Mouse (Mus musculus) ES-E14 (cell line): ENCODE results near the gene Tbl3. TPM values are rescaled to one million over a fixed set of nuclear protein-coding genes. Genes with fewer than 3 reads are reported as not detected.
A peak's percentile ranks its signal among the peaks of the same experiment; 100 is the strongest.

Experiments
- DNase-seq: peaks from one replicate; pipeline ENCODE4 v3.0.0-alpha.2; 2013; ENCODE audit warnings: low read depth, low spot score
- H3K27ac ChIP-seq: 2 replicates; pipeline ENCODE4 v1.5.1; 2012; ENCODE audit warnings: low read depth, mild to moderate bottlenecking, low read length, moderate library complexity, mixed read lengths; ENCODE audit not compliant: poor library complexity, insufficient read depth, severe bottlenecking
- H3K36me3 ChIP-seq: 2 replicates; pipeline ENCODE4 v1.6.1; 2012; ENCODE audit warnings: mild to moderate bottlenecking, low read length, moderate library complexity, mixed read lengths; ENCODE audit not compliant: control insufficient read depth, poor library complexity, insufficient read depth, severe bottlenecking
- H3K4me1 ChIP-seq, 2 experiments: fragments of 150-350 bp in 1 of 2; sonication (generic) in 1 of 2; 2 replicates each; pipeline ENCODE4 v1.6.1; 2012; ENCODE audit warnings: low read length in 2 of 2, mild to moderate bottlenecking in 1 of 2, mixed read lengths in 1 of 2; ENCODE audit not compliant: control insufficient read depth in 2 of 2, insufficient read depth in 2 of 2, poor library complexity in 1 of 2
- H3K4me3 ChIP-seq, 2 experiments: fragments of 150-350 bp in 1 of 2; sonication (generic) in 1 of 2; 2 replicates each; pipeline ENCODE4 v1.5.1; 2012; ENCODE audit warnings: low read length in 2 of 2, low read depth in 1 of 2, mild to moderate bottlenecking in 1 of 2, mixed read lengths in 1 of 2; ENCODE audit not compliant: insufficient read depth in 1 of 2, poor library complexity in 1 of 2, severe bottlenecking in 1 of 2
- H3K9ac ChIP-seq: 2 replicates; pipeline ENCODE4 v1.6.1; 2012; ENCODE audit warnings: low read depth, mild to moderate bottlenecking, low read length, mixed read lengths; ENCODE audit not compliant: poor library complexity, insufficient read depth, severe bottlenecking
- H3K9me3 ChIP-seq: fragments of 150-350 bp; sonication (generic); 2 replicates; pipeline ENCODE4 v1.6.1; 2012; ENCODE audit warnings: low read depth, mild to moderate bottlenecking, low read length; ENCODE audit not compliant: control insufficient read depth, insufficient read depth
- CHD2 ChIP-seq: IDR thresholded peaks from 2 replicates; pipeline ENCODE4 v1.6.1; 2014; ENCODE audit warnings: mild to moderate bottlenecking, low read depth, low read length, inconsistent platforms
- HCFC1 ChIP-seq: IDR thresholded peaks from 2 replicates; pipeline ENCODE4 v1.6.1; 2012; ENCODE audit warnings: low read length, inconsistent platforms, borderline replicate concordance; ENCODE audit not compliant: insufficient read depth
- MAFK ChIP-seq: IDR thresholded peaks from 2 replicates; pipeline ENCODE4 v1.6.1; 2014; ENCODE audit warnings: mild to moderate bottlenecking, low read depth, low read length, inconsistent platforms; ENCODE audit not compliant: insufficient read depth
- ZC3H11A ChIP-seq: IDR thresholded peaks from 2 replicates; pipeline ENCODE4 v1.6.1; 2012; ENCODE audit warnings: low read depth, mild to moderate bottlenecking, inconsistent platforms, low read length, borderline replicate concordance
- ZNF384 ChIP-seq: IDR thresholded peaks from 2 replicates; pipeline ENCODE4 v1.6.1; 2012; ENCODE audit warnings: low read depth, low read length, inconsistent platforms
- in situ Hi-C, 2 experiments: fragments of 600-800 bp; cut with MboI; formaldehyde crosslinking; loops; one replicate each; pipeline ENCODE4 v1.15.1; 2025; ENCODE audit warnings: low sequenced_read_pairs in 2 of 2, inconsistent platforms in 1 of 2; ENCODE audit not compliant: unreplicated experiment in 2 of 2
- total RNA-seq: library from RNA; depleted of rRNA; stranded (reverse); fragments of 300-350 nt; gene quantifications from 2 replicates; pipeline ENCODE4 v1.2.3, GENCODE M21; 2012

Gene Tbl3
- total RNA-seq, 1 experiment, result 108 TPM

GRCm38 (mm10) chr17:24687599-24687998, 19.9 kb downstream of the Tbl3 start:
- Histone ChIP-seq H3K4me1 (peaks cover 7 to 11% of the 10 kb centered on the region in 2 experiments), H3K9me3 (no peaks in the 10 kb centered on the region), H3K27ac (no peak overlapping the region), H3K9ac (no peak overlapping the region), H3K36me3 (peaks cover 1% of the 10 kb centered on the region), H3K4me3 (peak overlapping the region; percentile 15 to 16; a peak in 2 of 4 replicates)
- TF ChIP-seq ZC3H11A (no peak), MAFK (no peak), ZNF384 (no peak), HCFC1 (no peak), CHD2 (no peak)
- in situ Hi-C loops, result no loop called here
- no peak for DNase-seq

GRCm38 (mm10) chr17:24687146-24687595, 20.3 kb downstream of the Tbl3 start:
- Histone ChIP-seq H3K4me1 (peaks cover 7 to 11% of the 10 kb centered on the region in 2 experiments), H3K9me3 (no peaks in the 10 kb centered on the region), H3K9ac (peak overlapping the region; percentile 1; the same call in 1 of the 2 replicates), H3K36me3 (peaks cover under 1% of the 10 kb centered on the region; the same call in 1 of the 2 replicates), H3K27ac (no peak overlapping the region), H3K4me3 (peak overlapping the region; percentile 15 to 16; a peak in 3 of 4 replicates)
- TF ChIP-seq HCFC1, result no peak
- TF ChIP-seq CHD2, result no peak
- TF ChIP-seq MAFK, result no peak
- no peak for TF ChIP-seq ZC3H11A
- peak; percentile 64; the same call in 1 of the 2 replicates for TF ChIP-seq ZNF384
- DNase-seq, result no peak
- in situ Hi-C loops, result no loop called here

GRCm38 (mm10) chr17:24686514-24686913, 20.9 kb downstream of the Tbl3 start:
- TF ChIP-seq CHD2, result no peak
- no peak for TF ChIP-seq ZC3H11A
- TF ChIP-seq ZNF384, result no peak
- TF ChIP-seq HCFC1, result no peak; the same call in 1 of the 2 replicates
- no peak for TF ChIP-seq MAFK
- peak; percentile 69 for DNase-seq
- peak overlapping the region; percentile 50 to 66 for H3K4me3 ChIP-seq
- in situ Hi-C loops, result no loop called here
- H3K4me1 ChIP-seq, result peaks cover 7 to 11% of the 10 kb centered on the region in 2 experiments
- no peaks in the 10 kb centered on the region for H3K9me3 ChIP-seq
- H3K27ac ChIP-seq, result no peak overlapping the region
- peak overlapping the region; percentile 52 for H3K9ac ChIP-seq
- H3K36me3 ChIP-seq, result peaks cover 6% of the 10 kb centered on the region

GRCm38 (mm10) chr17:24677500-24678080, 29.9 kb downstream of the Tbl3 start:
- Histone ChIP-seq H3K9ac (no peak overlapping the region), H3K27ac (peak overlapping the region; percentile 5; the same call in 1 of the 2 replicates), H3K4me1 (peaks cover 3 to 20% of the 10 kb centered on the region in 2 experiments; a peak in 2 of 4 replicates), H3K9me3 (no peaks in the 10 kb centered on the region), H3K36me3 (peaks cover 56% of the 10 kb centered on the region), H3K4me3 (peak overlapping the region in 1 of 2 experiments; percentile 42; a peak in 2 of 4 replicates)
- in situ Hi-C loops, result no loop called here
- no peak for TF ChIP-seq ZC3H11A
- TF ChIP-seq HCFC1, result no peak
- no peak for TF ChIP-seq CHD2
- TF ChIP-seq ZNF384, result no peak
- no peak for TF ChIP-seq MAFK
- no peak for DNase-seq
